Mouse (Mus musculus) neural tube, embryonic 15.5 days (tissue): ENCODE measurements around the gene Abcb6. TPM values are rescaled to one million over a fixed set of nuclear protein-coding genes. Genes with fewer than 3 reads are reported as not detected.
A peak's percentile ranks its signal among the peaks of the same experiment; 100 is the strongest.

ENCODE experiments used
- ATAC-seq: fragments of 200-750 bp; cut with Nextera tagmentation; 2 replicates; pipeline ENCODE4 v1.8.0; 2017; ENCODE audit warnings: mild to moderate bottlenecking, moderate TSS enrichment, moderate library complexity; ENCODE audit not compliant: low FRiP score
- H3K27ac ChIP-seq: fragments of 300-500 bp; sonication (generic); replicated peaks from 2 replicates; pipeline ENCODE4 v1.5.1; 2015; ENCODE audit warnings: mild to moderate bottlenecking, inconsistent platforms
- H3K27me3 ChIP-seq: fragments of 300-500 bp; sonication (generic); replicated peaks from 2 replicates; pipeline ENCODE4 v1.6.1; 2015; ENCODE audit warnings: inconsistent platforms
- H3K36me3 ChIP-seq: fragments of 300-500 bp; sonication (generic); 2 replicates; pipeline ENCODE4 v1.6.1; 2015; ENCODE audit warnings: inconsistent platforms
- H3K4me1 ChIP-seq: fragments of 300-500 bp; sonication (generic); 2 replicates; pipeline ENCODE4 v1.6.1; 2015; ENCODE audit warnings: inconsistent platforms
- H3K4me2 ChIP-seq: fragments of 300-500 bp; sonication (generic); 2 replicates; pipeline ENCODE4 v1.6.1; 2015; ENCODE audit warnings: inconsistent platforms, mild to moderate bottlenecking, moderate library complexity
- H3K4me3 ChIP-seq: fragments of 300-500 bp; sonication (generic); replicated peaks from 2 replicates; pipeline ENCODE4 v1.5.1; 2015; ENCODE audit warnings: mild to moderate bottlenecking, inconsistent platforms
- H3K9ac ChIP-seq: fragments of 300-500 bp; sonication (generic); replicated peaks from 2 replicates; pipeline ENCODE4 v1.6.1; 2015; ENCODE audit warnings: mild to moderate bottlenecking, inconsistent platforms
- H3K9me3 ChIP-seq: fragments of 300-500 bp; sonication (generic); replicated peaks from 2 replicates; pipeline ENCODE4 v1.6.1; 2016; ENCODE audit warnings: inconsistent platforms
- WGBS: fragments of 180-500 bp; shearing (Covaris S2); methylation state at CpG from one replicate; pipeline ENCODE4 v1.1.7; 2015; ENCODE audit warnings: mixed read lengths; 5-methylcytosine and 5-hydroxymethylcytosine counted together
- polyA plus RNA-seq: library from polyadenylated mRNA; unstranded; fragments of >200 nt; fragmentation: Nextera tagmentation; extraction: Ambion mirVana; gene quantifications from 2 replicates; pipeline ENCODE4 v1.2.1, GENCODE M21; 2015

Gene Abcb6
- polyA plus RNA-seq, 1 experiment from 2014 or later: 54.9 TPM

- peaks cover 64% of the 10 kb centered on the region for H3K27me3 ChIP-seq
- ATAC-seq: no peak
- H3K4me3 ChIP-seq: no peak overlapping the region
- peaks cover 38% of the 10 kb centered on the region for H3K4me1 ChIP-seq
- H3K27ac ChIP-seq: no peak overlapping the region
- H3K9ac ChIP-seq: no peak overlapping the region
- peaks cover 28% of the 10 kb centered on the region for H3K36me3 ChIP-seq
- WGBS: 82% methylated on average over 13 of the region's 13 CpGs
- H3K4me2 ChIP-seq: no peak overlapping the region
- no peaks in the 10 kb centered on the region for H3K9me3 ChIP-seq
These were observed 36.8 kb upstream of the Abcb6 start for GRCm38 (mm10) chr1:75216797-75217585.

- no peak overlapping the region for H3K27ac ChIP-seq
- H3K4me1 ChIP-seq: peaks cover 48% of the 10 kb centered on the region
- no peak overlapping the region for H3K4me2 ChIP-seq
- no peak overlapping the region for H3K9ac ChIP-seq
- H3K4me3 ChIP-seq: no peak overlapping the region
- 91% methylated on average over 9 of the region's 9 CpGs for WGBS
- H3K9me3 ChIP-seq: no peaks in the 10 kb centered on the region
- H3K36me3 ChIP-seq: peaks cover 28% of the 10 kb centered on the region
- no peak for ATAC-seq
- H3K27me3 ChIP-seq: peaks cover 52% of the 10 kb centered on the region
These were observed 35.6 kb upstream of the Abcb6 start for GRCm38 (mm10) chr1:75215785-75216184.

- H3K9ac ChIP-seq: no peak overlapping the region
- H3K4me1 ChIP-seq: peaks cover 52% of the 10 kb centered on the region
- H3K4me2 ChIP-seq: no peak overlapping the region
- 67% methylated on average over 5 of the region's 5 CpGs for WGBS
- peaks cover 43% of the 10 kb centered on the region for H3K27me3 ChIP-seq
- H3K9me3 ChIP-seq: no peaks in the 10 kb centered on the region
- H3K27ac ChIP-seq: no peak overlapping the region
- ATAC-seq: no peak
- H3K4me3 ChIP-seq: no peak overlapping the region
- H3K36me3 ChIP-seq: peaks cover 28% of the 10 kb centered on the region
These were observed 34.7 kb upstream of the Abcb6 start for GRCm38 (mm10) chr1:75214886-75215285.

GRCm38 (mm10) chr1:75214442-75214841 lies 34.2 kb upstream of the Abcb6 start:
- H3K4me1 ChIP-seq: peaks cover 52% of the 10 kb centered on the region
- H3K36me3 ChIP-seq: peaks cover 28% of the 10 kb centered on the region
- no peak for ATAC-seq
- H3K9me3 ChIP-seq: no peaks in the 10 kb centered on the region
- H3K4me3 ChIP-seq: no peak overlapping the region
- no peak overlapping the region for H3K9ac ChIP-seq
- no peak overlapping the region for H3K27ac ChIP-seq
- H3K27me3 ChIP-seq: peaks cover 38% of the 10 kb centered on the region
- WGBS: 76% methylated on average over 2 of the region's 2 CpGs
- H3K4me2 ChIP-seq: no peak overlapping the region

- WGBS: 87% methylated on average over 7 of the region's 7 CpGs
- Histone ChIP-seq H3K4me1 (peaks cover 52% of the 10 kb centered on the region), H3K4me3 (no peak overlapping the region), H3K9ac (no peak overlapping the region), H3K27me3 (peaks cover 29% of the 10 kb centered on the region), H3K9me3 (no peaks in the 10 kb centered on the region), H3K4me2 (no peak overlapping the region), H3K36me3 (peaks cover 28% of the 10 kb centered on the region), H3K27ac (no peak overlapping the region)
- no peak for ATAC-seq
These were observed 32.9 kb upstream of the Abcb6 start for GRCm38 (mm10) chr1:75213096-75213495.

- no peak overlapping the region for H3K4me3 ChIP-seq
- H3K4me2 ChIP-seq: peak overlapping the region; percentile 93; the same call in 1 of the 2 replicates
- 86% methylated on average over 4 of the region's 4 CpGs for WGBS
- H3K36me3 ChIP-seq: peaks cover 28% of the 10 kb centered on the region
- H3K27ac ChIP-seq: no peak overlapping the region
- ATAC-seq: no peak
- H3K9me3 ChIP-seq: no peaks in the 10 kb centered on the region
- peaks cover 49% of the 10 kb centered on the region for H3K4me1 ChIP-seq
- peaks cover 23% of the 10 kb centered on the region for H3K27me3 ChIP-seq
- H3K9ac ChIP-seq: no peak overlapping the region
These were observed 32.4 kb upstream of the Abcb6 start for GRCm38 (mm10) chr1:75212542-75212941.

GRCm38 (mm10) chr1:75211141-75211708 lies 31.0 kb upstream of the Abcb6 start:
- H3K9me3 ChIP-seq: no peaks in the 10 kb centered on the region
- H3K4me2 ChIP-seq: peak overlapping the region; percentile 93
- peak overlapping the region; percentile 84 for H3K4me3 ChIP-seq
- peak overlapping the region; percentile 33; the same call in 1 of the 2 replicates for H3K27ac ChIP-seq
- 13% methylated on average over 17 of the region's 17 CpGs for WGBS
- H3K9ac ChIP-seq: peak overlapping the region; percentile 86
- H3K4me1 ChIP-seq: peaks cover 49% of the 10 kb centered on the region
- peaks cover 11% of the 10 kb centered on the region for H3K27me3 ChIP-seq
- peak; percentile 25; the same call in 1 of the 2 replicates for ATAC-seq
- peaks cover 28% of the 10 kb centered on the region for H3K36me3 ChIP-seq

- WGBS: 6% methylated on average over 42 of the region's 42 CpGs
- H3K9me3 ChIP-seq: no peaks in the 10 kb centered on the region
- H3K27ac ChIP-seq: peak within 1 kb of the TSS; percentile 33; the same call in 1 of the 2 replicates
- 0 out of 2 replicates have a peak, but pooled peaks cover 2% of the 10 kb centered on the region for H3K27me3 ChIP-seq
- peaks cover 23% of the 10 kb centered on the region for H3K36me3 ChIP-seq
- H3K9ac ChIP-seq: peak within 1 kb of the TSS; percentile 86
- ATAC-seq: peak; percentile 94
- peak within 1 kb of the TSS; percentile 93 for H3K4me2 ChIP-seq
- peak within 1 kb of the TSS; percentile 84 for H3K4me3 ChIP-seq
- peaks cover 49% of the 10 kb centered on the region for H3K4me1 ChIP-seq
These were observed 30.2 kb upstream of the Abcb6 start, which contains the start of the genes Glb1l and Stk16 for GRCm38 (mm10) chr1:75210136-75211087. TSS of gene Glb1l (minus strand) at chr1:75210813. TSS of gene Stk16 (plus strand) at chr1:75210838.

GRCm38 (mm10) chr1:75208967-75209678 lies 28.9 kb upstream of the Abcb6 start:
- Histone ChIP-seq H3K9ac (peak overlapping the region; percentile 47), H3K4me2 (peak overlapping the region; percentile 93), H3K27ac (no peak overlapping the region; the same call in 1 of the 2 replicates), H3K27me3 (no peaks in the 10 kb centered on the region), H3K9me3 (no peaks in the 10 kb centered on the region), H3K36me3 (peaks cover 18% of the 10 kb centered on the region), H3K4me3 (peak overlapping the region; percentile 84), H3K4me1 (peaks cover 48% of the 10 kb centered on the region)
- ATAC-seq: no peak
- WGBS: 17% methylated on average over 34 of the region's 34 CpGs

GRCm38 (mm10) chr1:75201236-75201635 lies 21.0 kb upstream of the Abcb6 start:
- 88% methylated on average over 1 of the region's 1 CpGs for WGBS
- ATAC-seq: no peak
- no peak overlapping the region for H3K9ac ChIP-seq
- H3K27me3 ChIP-seq: no peaks in the 10 kb centered on the region
- H3K27ac ChIP-seq: no peak overlapping the region
- no peak overlapping the region for H3K4me3 ChIP-seq
- H3K36me3 ChIP-seq: peaks cover 41% of the 10 kb centered on the region
- no peak overlapping the region for H3K4me2 ChIP-seq
- no peaks in the 10 kb centered on the region for H3K9me3 ChIP-seq
- H3K4me1 ChIP-seq: no peaks in the 10 kb centered on the region
